Mouse (Mus musculus) midbrain, embryonic 11.5 days (tissue): ENCODE results near the gene Map1s. TPM values are rescaled to one million over a fixed set of nuclear protein-coding genes. Genes with fewer than 3 reads are reported as not detected.

Experiments
- ATAC-seq: fragments of 200-750 bp; cut with Nextera tagmentation; 2 replicates; pipeline ENCODE4 v1.8.0; 2017; ENCODE audit warnings: moderate TSS enrichment, moderate library complexity; ENCODE audit not compliant: low FRiP score
- DNase-seq: peaks from one replicate; pipeline ENCODE4 v3.0.0; 2015; ENCODE audit warnings: low spot score; ENCODE audit errors: missing footprints
- H3K27ac ChIP-seq: fragments of 300-500 bp; sonication (generic); 2 replicates; pipeline ENCODE4 v1.5.1; 2014; ENCODE audit warnings: low read depth, low read length
- H3K27me3 ChIP-seq: fragments of 300-500 bp; sonication (generic); 2 replicates; pipeline ENCODE4 v1.6.1; 2014; ENCODE audit warnings: mild to moderate bottlenecking, low read length, moderate library complexity, mixed read lengths; ENCODE audit not compliant: control insufficient read depth, insufficient read depth
- H3K36me3 ChIP-seq: fragments of 300-500 bp; sonication (generic); 2 replicates; pipeline ENCODE4 v1.6.1; 2014; ENCODE audit warnings: mild to moderate bottlenecking, low read length, moderate library complexity, mixed read lengths; ENCODE audit not compliant: control insufficient read depth, insufficient read depth
- H3K4me1 ChIP-seq: fragments of 300-500 bp; sonication (generic); 2 replicates; pipeline ENCODE4 v1.6.1; 2014; ENCODE audit warnings: low read length; ENCODE audit not compliant: control insufficient read depth, insufficient read depth
- H3K4me2 ChIP-seq: fragments of 300-500 bp; sonication (generic); 2 replicates; pipeline ENCODE4 v1.6.1; 2014; ENCODE audit warnings: mild to moderate bottlenecking, moderate library complexity
- H3K4me3 ChIP-seq: fragments of 300-500 bp; sonication (generic); 2 replicates; pipeline ENCODE4 v1.5.1; 2014; ENCODE audit warnings: low read depth, low read length
- H3K9ac ChIP-seq: fragments of 300-500 bp; sonication (generic); 2 replicates; pipeline ENCODE4 v1.6.1; 2014; ENCODE audit warnings: low read length
- H3K9me3 ChIP-seq: fragments of 300-500 bp; sonication (generic); 2 replicates; pipeline ENCODE4 v1.6.1; 2016; ENCODE audit warnings: low read length; ENCODE audit not compliant: control insufficient read depth
- WGBS: fragments of 180-500 bp; shearing (Covaris S2); extraction: QIAGEN DNeasy Blood & Tissue Kit; methylation state at CpG from one replicate; pipeline ENCODE4 v1.1.7; 2014; 5-methylcytosine and 5-hydroxymethylcytosine counted together
- polyA plus RNA-seq: library from polyadenylated mRNA; unstranded; fragments of >200 nt; fragmentation: Nextera tagmentation; extraction: Ambion mirVana; gene quantifications from 2 replicates; pipeline ENCODE4 v1.2.1, GENCODE M21; 2014

Gene Map1s
- polyA plus RNA-seq, 1 experiment from 2014 or later, result 35.4 TPM

- Histone ChIP-seq H3K4me1 (peaks cover 49% of the 10 kb centered on the region), H3K4me2 (peak overlapping the region; percentile 98), H3K36me3 (peaks cover 4% of the 10 kb centered on the region; the same call in 1 of the 2 replicates), H3K4me3 (peak overlapping the region; percentile 62), H3K9me3 (no peaks in the 10 kb centered on the region), H3K27me3 (peaks cover 12% of the 10 kb centered on the region; the same call in 1 of the 2 replicates), H3K9ac (peak overlapping the region; percentile 90), H3K27ac (peak overlapping the region; percentile 97)
- under 1% methylated on average over 46 of the region's 46 CpGs for WGBS
- ATAC-seq (peak; percentile 85), DNase-seq (peak; percentile 100)
These were observed 40.3 kb upstream of the Map1s start for GRCm38 (mm10) chr8:70865350-70866000.

- Histone ChIP-seq H3K4me3 (peak overlapping the region; percentile 15), H3K27me3 (peaks cover 12% of the 10 kb centered on the region; the same call in 1 of the 2 replicates), H3K36me3 (peaks cover 4% of the 10 kb centered on the region; the same call in 1 of the 2 replicates), H3K9ac (peak overlapping the region; percentile 64), H3K9me3 (no peaks in the 10 kb centered on the region), H3K4me2 (peak overlapping the region; percentile 48), H3K27ac (peak overlapping the region; percentile 86), H3K4me1 (peaks cover 49% of the 10 kb centered on the region)
- DNase-seq (no peak), ATAC-seq (peak; percentile 17)
- WGBS, result 9% methylated on average over 12 of the region's 12 CpGs
These were observed 39.7 kb upstream of the Map1s start for GRCm38 (mm10) chr8:70866001-70866520.

- DNase-seq, result peak; percentile 86
- peaks cover 4% of the 10 kb centered on the region; the same call in 1 of the 2 replicates for H3K36me3 ChIP-seq
- peak overlapping the region; percentile 48; the same call in 1 of the 2 replicates for H3K4me2 ChIP-seq
- no peaks in the 10 kb centered on the region for H3K9me3 ChIP-seq
- 86% methylated on average over 7 of the region's 7 CpGs for WGBS
- peaks cover 49% of the 10 kb centered on the region for H3K4me1 ChIP-seq
- H3K4me3 ChIP-seq, result no peak overlapping the region
- no peak for ATAC-seq
- peak overlapping the region; percentile 86; the same call in 1 of the 2 replicates for H3K27ac ChIP-seq
- H3K27me3 ChIP-seq, result peaks cover 10% of the 10 kb centered on the region; the same call in 1 of the 2 replicates
- peak overlapping the region; percentile 64; the same call in 1 of the 2 replicates for H3K9ac ChIP-seq
These were observed 39.2 kb upstream of the Map1s start for GRCm38 (mm10) chr8:70866566-70866965.

GRCm38 (mm10) chr8:70868559-70869198, 37.1 kb upstream of the Map1s start:
- Histone ChIP-seq H3K4me3 (no peak overlapping the region), H3K36me3 (peaks cover 4% of the 10 kb centered on the region; the same call in 1 of the 2 replicates), H3K4me2 (peak overlapping the region; percentile 27; the same call in 1 of the 2 replicates), H3K9me3 (no peaks in the 10 kb centered on the region), H3K4me1 (peaks cover 37% of the 10 kb centered on the region), H3K9ac (peak overlapping the region; percentile 33), H3K27me3 (no peaks in the 10 kb centered on the region), H3K27ac (peak overlapping the region; percentile 0)
- ATAC-seq (no peak), DNase-seq (peak; percentile 94)
- WGBS, result 16% methylated on average over 39 of the region's 40 CpGs

GRCm38 (mm10) chr8:70869199-70869571, 36.5 kb upstream of the Map1s start:
- Histone ChIP-seq H3K9me3 (no peaks in the 10 kb centered on the region), H3K36me3 (peaks cover 4% of the 10 kb centered on the region; the same call in 1 of the 2 replicates), H3K27me3 (no peaks in the 10 kb centered on the region), H3K9ac (peak overlapping the region; percentile 33), H3K4me1 (peaks cover 32% of the 10 kb centered on the region), H3K4me3 (0 out of 2 replicates have a peak overlapping the region, but pooled peaks have one; percentile 7), H3K4me2 (peak overlapping the region; percentile 27; the same call in 1 of the 2 replicates), H3K27ac (peak overlapping the region; percentile 32)
- ATAC-seq (no peak), DNase-seq (peak; percentile 87)
- 23% methylated on average over 5 of the region's 5 CpGs for WGBS

- Histone ChIP-seq H3K4me1 (peaks cover 28% of the 10 kb centered on the region), H3K9ac (peak overlapping the region; percentile 33), H3K4me2 (no peak overlapping the region), H3K9me3 (no peaks in the 10 kb centered on the region), H3K4me3 (0 out of 2 replicates have a peak overlapping the region, but pooled peaks have one; percentile 7), H3K27me3 (no peaks in the 10 kb centered on the region), H3K27ac (peak overlapping the region; percentile 32; the same call in 1 of the 2 replicates), H3K36me3 (peaks cover 4% of the 10 kb centered on the region; the same call in 1 of the 2 replicates)
- DNase-seq (peak; percentile 95), ATAC-seq (no peak; the same call in 1 of the 2 replicates)
- 47% methylated on average over 16 of the region's 16 CpGs for WGBS
These were observed 36.1 kb upstream of the Map1s start for GRCm38 (mm10) chr8:70869601-70870041.

- Histone ChIP-seq H3K4me2 (no peak overlapping the region), H3K27me3 (no peaks in the 10 kb centered on the region), H3K36me3 (peaks cover 4% of the 10 kb centered on the region; the same call in 1 of the 2 replicates), H3K9ac (no peak overlapping the region), H3K9me3 (no peaks in the 10 kb centered on the region), H3K4me3 (no peak overlapping the region), H3K27ac (no peak overlapping the region), H3K4me1 (peaks cover 17% of the 10 kb centered on the region)
- WGBS, result 83% methylated on average over 5 of the region's 5 CpGs
- ATAC-seq (no peak), DNase-seq (no peak)
These were observed 34.4 kb upstream of the Map1s start for GRCm38 (mm10) chr8:70871195-70871807.

GRCm38 (mm10) chr8:70872643-70873363, 32.9 kb upstream of the Map1s start:
- H3K4me2 ChIP-seq, result peak overlapping the region; percentile 66
- H3K4me3 ChIP-seq, result peak overlapping the region; percentile 50
- H3K9ac ChIP-seq, result peak overlapping the region; percentile 54
- peak; percentile 87 for DNase-seq
- H3K4me1 ChIP-seq, result peaks cover 12% of the 10 kb centered on the region
- no peaks in the 10 kb centered on the region for H3K27me3 ChIP-seq
- no peak overlapping the region for H3K27ac ChIP-seq
- H3K36me3 ChIP-seq, result peaks cover 2% of the 10 kb centered on the region; the same call in 1 of the 2 replicates
- H3K9me3 ChIP-seq, result no peaks in the 10 kb centered on the region
- 8% methylated on average over 31 of the region's 31 CpGs for WGBS
- ATAC-seq, result peak; percentile 10; the same call in 1 of the 2 replicates
